Mouse (Mus musculus): ENCODE results near the gene Hist2h3c2.
"Not testable (repeated sequence)": the region's sequence is repeated elsewhere in the genome, so short reads cannot be mapped to it uniquely, and the experiment has no call there.

GRCm38 (mm10) chr3:96198601-96199251 is 40.2 kb downstream of the Hist2h3c2 start:
- not testable (repeated sequence) for TF ChIP-seq POLR2A (IDR thresholded peaks at IDR 0.05; ENCODE audit: borderline replicate concordance, extremely low read depth, low read depth, low read length); CTCF (IDR thresholded peaks at IDR 0.05; ENCODE audit: insufficient read depth, low read length)

All from lung, adult 2 months (tissue).